Mouse (Mus musculus) liver, postnatal 0 days (tissue): Measurements from ENCODE around the gene Zfp91.

Source experiments
- CTCF ChIP-seq: sonication (generic); IDR thresholded peaks from 2 replicates; pipeline ENCODE4 v1.5.1; 2016; ENCODE audit warnings: antibody characterized with exemption, low read depth
- EP300 ChIP-seq: IDR thresholded peaks from 2 replicates; pipeline ENCODE4 v1.6.1; 2016; ENCODE audit warnings: antibody characterized with exemption, low read depth, mild to moderate bottlenecking

DNA sequence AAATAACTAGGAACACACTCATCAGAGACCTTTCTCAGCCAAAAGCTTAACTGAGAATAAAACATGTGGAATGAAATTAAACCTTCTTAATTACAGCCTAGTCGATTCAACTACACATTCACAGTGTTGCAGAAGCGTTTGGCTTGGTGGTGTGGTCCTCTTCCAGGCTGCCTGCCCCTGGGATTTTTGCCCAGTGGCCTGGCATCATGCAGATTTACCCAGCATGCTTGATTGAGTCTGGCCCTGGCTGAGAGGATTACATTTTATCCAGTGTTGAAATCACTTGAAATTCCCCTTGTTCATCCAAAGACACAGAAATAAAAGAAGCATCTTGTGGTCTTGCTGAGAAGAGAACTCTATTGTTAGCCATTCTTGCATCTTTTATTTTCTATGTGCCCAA, 36.3 kb downstream of the Zfp91 start:
- TF ChIP-seq EP300 (no peak), CTCF (no peak)
